Mouse (Mus musculus) G1E (cell line): ENCODE data around the gene Olfr808.

Source experiments
- CTCF ChIP-seq: IDR thresholded peaks from 2 replicates; pipeline ENCODE4 v1.5.1; 2012; ENCODE audit warnings: low read depth, low read length, inconsistent platforms, mixed read lengths
- GATA1 ChIP-seq: IDR thresholded peaks from 2 replicates; pipeline ENCODE4 v1.6.1; 2012; ENCODE audit warnings: borderline replicate concordance, low read length, inconsistent platforms, mixed read lengths
- POLR2AphosphoS5 ChIP-seq: IDR thresholded peaks from 2 replicates; pipeline ENCODE4 v1.6.1; 2012; ENCODE audit warnings: low read depth, low read length, inconsistent platforms; ENCODE audit not compliant: insufficient replicate concordance
- TAL1 ChIP-seq: conservative IDR thresholded peaks from 2 replicates; pipeline ENCODE4 v1.6.1; 2012; ENCODE audit warnings: low read depth, low read length, inconsistent platforms, mixed read lengths

GRCm38 (mm10) chr10:129765182-129765581 lies at the start of gene Olfr808:
- TF ChIP-seq CTCF (no peak), TAL1 (no peak), GATA1 (no peak), POLR2AphosphoS5 (no peak)
